Mouse (Mus musculus): ENCODE results near the gene Rbfox3.

DNA sequence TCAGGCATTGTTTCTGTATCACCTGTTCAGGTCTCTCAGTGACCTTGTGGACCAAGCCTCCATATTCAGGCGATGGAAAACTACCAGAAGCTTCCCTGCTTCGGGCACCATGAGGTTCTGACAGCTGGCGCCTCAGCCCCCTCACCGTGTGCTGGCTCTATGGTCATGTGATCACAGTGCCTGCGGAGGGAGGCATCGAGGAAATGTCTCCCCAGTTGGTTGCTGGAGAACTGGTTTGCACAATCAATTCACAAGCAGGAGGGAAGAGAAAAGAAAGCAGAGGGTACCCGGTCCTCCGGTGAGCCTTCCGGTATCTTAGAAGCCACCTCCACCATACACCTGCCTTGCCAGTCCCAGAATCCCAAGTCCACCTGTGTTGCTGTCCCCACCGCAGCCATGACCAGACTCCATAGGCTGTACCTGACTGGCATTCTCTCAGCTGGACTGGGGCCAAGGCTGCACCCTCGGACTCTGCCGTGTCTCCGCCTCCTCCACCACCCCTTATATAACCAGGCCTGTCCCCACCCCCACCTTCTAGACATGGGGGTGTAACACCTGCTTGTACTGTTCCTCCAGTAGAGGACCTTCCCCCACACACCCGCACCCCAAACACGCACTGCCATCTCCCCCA, 49.5 kb downstream of the Rbfox3 start:
- TF ChIP-seq CTCF (conservative IDR thresholded peaks at IDR 0.05; ENCODE audit: low read length), result no peak
- no peak for TF ChIP-seq POU5F1 (IDR thresholded peaks at IDR 0.05; ENCODE audit: borderline replicate concordance, low read length)
